Comparison of ENCODE assay signal across 9 mouse cellular contexts in the genomic region with DNA sequence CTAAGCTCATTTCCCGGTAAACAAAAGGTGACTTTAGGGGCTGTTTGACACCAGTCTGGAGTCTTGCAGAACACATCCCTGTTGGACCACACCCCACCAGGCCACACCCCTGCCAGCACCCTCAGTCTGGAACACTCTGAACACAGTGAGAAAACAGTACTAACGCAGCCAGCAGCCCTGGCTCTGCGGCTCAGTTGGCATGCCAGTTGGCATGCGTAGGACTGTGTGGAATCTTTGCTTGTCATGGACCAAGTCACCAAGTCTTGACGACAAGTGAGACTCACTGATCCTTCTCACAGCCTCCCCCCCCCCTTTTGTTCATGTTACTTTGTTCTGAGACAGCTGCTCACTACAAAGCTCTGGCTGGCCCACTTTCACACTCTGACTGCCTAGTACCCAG. TPM values are rescaled to one million over a fixed set of nuclear protein-coding genes. Genes with fewer than 3 reads are reported as not detected.
A peak's percentile ranks its signal among the peaks of the same experiment; 100 is the strongest.
DNase-seq lines count a peak whose midpoint lies in the region; ATAC-seq lines count a peak whose summit lies in the region.
"Had no signal": no experiment of that assay in that cellular context is flagged by ENCODE, and none has a peak within 500 bp of the region (broad histone marks: within the 10 kb centered on the region; RNA-seq: fewer than 3 reads in every experiment).

No protein-coding gene starts in this region.

- H3K4me1 ChIP-seq in liver, embryonic 13.5 days (replicated peaks) = peaks cover 29% of the 10 kb centered on the region

- no peak overlapping the region for H3K4me2 ChIP-seq in liver, embryonic 13.5 days

- no peak overlapping the region for H3K4me3 ChIP-seq in liver, embryonic 13.5 days (replicated peaks)
- H3K4me3 ChIP-seq: megakaryocyte, embryonic 14.5 days had no signal

- peak; percentile 76 for ATAC-seq in erythroid progenitor cell, adult 5-6 weeks (replicated peaks; ENCODE audit: low FRiP score, poor library complexity, severe bottlenecking)
- ATAC-seq in liver, embryonic 13.5 days (ENCODE audit: low read depth) = peak; percentile 57; the same call in 1 of the 2 replicates

- DNase-seq in left cerebral cortex, adult 18-20 months (ENCODE audit: low spot score in 2 of 2) = peak; percentile 42 to 50
- no peak for DNase-seq in left cerebral cortex, adult 11 months (ENCODE audit: low spot score)
- peak; percentile 80 to 81 for DNase-seq in heart, postnatal 10 days
- no peak for DNase-seq in liver, embryonic 13.5 days
- DNase-seq in cerebellum, adult 9-10 months = no peak
- DNase-seq in urinary bladder, postnatal 4 days (ENCODE audit: low spot score in 2 of 2) = no peak
- no peak for DNase-seq in natural killer cell, adult 2 months (ENCODE audit: low spot score in 2 of 2)

- no peak overlapping the region for H3K9ac ChIP-seq in liver, embryonic 13.5 days

- H3K36me3 ChIP-seq in liver, embryonic 13.5 days = no peaks in the 10 kb centered on the region

- H3K9me3 ChIP-seq in liver, embryonic 13.5 days (replicated peaks) = no peaks in the 10 kb centered on the region
- H3K9me3 ChIP-seq: megakaryocyte, embryonic 14.5 days had no signal

- H3K27me3 ChIP-seq in liver, embryonic 13.5 days = no peaks in the 10 kb centered on the region
- H3K27me3 ChIP-seq: megakaryocyte, embryonic 14.5 days had no signal

- WGBS in liver, embryonic 13.5 days (ENCODE audit: insufficient replicate concordance) = 60% methylated on average over 5 of the region's 5 CpGs

- intact Hi-C loops in heart, postnatal 10 days (cut with DNase I) = no loop called here

- H3K27ac ChIP-seq in liver, embryonic 13.5 days = no peak overlapping the region

RNA-seq across cellular contexts. Expression of a gene that starts 6.0 kb away (rescaled TPM):
- 10 to 100 TPM; 65.0 to 70.9 TPM for total RNA-seq in left cerebral cortex, adult 18-20 months (2021)
- total RNA-seq in erythroid progenitor cell, adult 5-6 weeks (2015; ENCODE audit: low replicate concordance) = 86.5 and 93.1 TPM in 2 replicates
- 38.4 and 57.6 TPM in 2 replicates for total RNA-seq in erythroid progenitor cell, adult 5-6 weeks (2017; ENCODE audit: low replicate concordance)
- total RNA-seq in heart, postnatal 10 days (2021) = 10 to 100 TPM; 82.8 to 94.1 TPM
- 185 and 200 TPM in 2 replicates for polyA plus RNA-seq in liver, embryonic 13.5 days (2015; fragmentation: Nextera tagmentation; extraction: Ambion mirVana)

RNA-seq across cellular contexts. Expression of a gene that starts 6.9 kb away (rescaled TPM):
- 10 to 100 TPM; 11.6 to 17.9 TPM for total RNA-seq in left cerebral cortex, adult 18-20 months (2021)
- total RNA-seq in erythroid progenitor cell, adult 5-6 weeks (2015; ENCODE audit: low replicate concordance) = 0.36 and 6.3 TPM in 2 replicates
- under 0.01 and 3.0 TPM in 2 replicates for total RNA-seq in erythroid progenitor cell, adult 5-6 weeks (2017; ENCODE audit: low replicate concordance)
- total RNA-seq in heart, postnatal 10 days (2021) = 10 to 100 TPM; 39.6 to 42.9 TPM
- 17.9 and 19.5 TPM in 2 replicates for polyA plus RNA-seq in liver, embryonic 13.5 days (2015; fragmentation: Nextera tagmentation; extraction: Ambion mirVana)

RNA-seq across cellular contexts. Expression of a gene that starts 31.7 kb away (rescaled TPM):
- 100 to 1,000 TPM; 221 to 289 TPM for total RNA-seq in left cerebral cortex, adult 18-20 months (2021)
- total RNA-seq in erythroid progenitor cell, adult 5-6 weeks (2015; ENCODE audit: low replicate concordance) = 26.7 and 36.0 TPM in 2 replicates
- total RNA-seq in erythroid progenitor cell, adult 5-6 weeks (2017; ENCODE audit: low replicate concordance) = 21.1 and 32.0 TPM in 2 replicates
- total RNA-seq in heart, postnatal 10 days (2021) = 100 to 1,000 TPM; 178 to 214 TPM
- polyA plus RNA-seq in liver, embryonic 13.5 days (2015; fragmentation: Nextera tagmentation; extraction: Ambion mirVana) = 17.9 and 22.0 TPM in 2 replicates

RNA-seq across cellular contexts. Expression of a gene that starts 34.8 kb away (rescaled TPM):
- total RNA-seq in left cerebral cortex, adult 18-20 months (2021) = not detected
- not detected in 2 replicates for total RNA-seq in erythroid progenitor cell, adult 5-6 weeks (2015; ENCODE audit: low replicate concordance)
- total RNA-seq in erythroid progenitor cell, adult 5-6 weeks (2017; ENCODE audit: low replicate concordance) = not detected in 2 replicates
- 1 to 10 TPM in 1 of 2 experiments, under 1 TPM in 1; 0.86 to 1.1 TPM for total RNA-seq in heart, postnatal 10 days (2021)
- polyA plus RNA-seq in liver, embryonic 13.5 days (2015; fragmentation: Nextera tagmentation; extraction: Ambion mirVana) = 3.9 and 4.1 TPM in 2 replicates

RNA-seq across cellular contexts. Expression of a gene that starts 36.2 kb away (rescaled TPM):
- total RNA-seq in left cerebral cortex, adult 18-20 months (2021) = under 1 TPM; 0.09 to 0.16 TPM
- total RNA-seq in erythroid progenitor cell, adult 5-6 weeks (2015; ENCODE audit: low replicate concordance) = not detected in 2 replicates
- not detected in 2 replicates for total RNA-seq in erythroid progenitor cell, adult 5-6 weeks (2017; ENCODE audit: low replicate concordance)
- under 1 TPM in 1 of 2 experiments, not detected in 1; 0.07 TPM for total RNA-seq in heart, postnatal 10 days (2021)
- polyA plus RNA-seq in liver, embryonic 13.5 days (2015; fragmentation: Nextera tagmentation; extraction: Ambion mirVana) = not detected in 2 replicates

Comparison
In these comparisons a context has a peak if more than half of its experiments do, and no peak if none do; other contexts are left out.
1. DNase-seq: peak in left cerebral cortex, adult 18-20 months (2 of 2) and heart, postnatal 10 days (2 of 2); none in left cerebral cortex, adult 11 months (single experiment), liver, embryonic 13.5 days (single experiment), cerebellum, adult 9-10 months (single experiment), urinary bladder, postnatal 4 days (0 of 2) and natural killer cell, adult 2 months (0 of 2).
2. RNA of a gene that starts 31.7 kb away (total RNA-seq): 221 to 289 TPM in left cerebral cortex, adult 18-20 months and 178 to 214 TPM in heart, postnatal 10 days; 21.1 to 36.0 TPM in erythroid progenitor cell, adult 5-6 weeks; every median in the first group is over 4 times any median in the second.